Mouse (Mus musculus) megakaryocyte, adult 5-6 weeks (primary cell): ENCODE measurements at regions not wholly inside any gene's neighbourhood (a gene's known extent, or its start where the extent isn't known, plus 50 kb on each side); places are given as distances from the start of the nearest gene placed in this dataset.

ENCODE experiments used
- ATAC-seq: 2 replicates; pipeline ENCODE4 v1.8.0; 2016; ENCODE audit warnings: mild to moderate bottlenecking, inconsistent platforms; ENCODE audit not compliant: poor library complexity, severe bottlenecking

DNA sequence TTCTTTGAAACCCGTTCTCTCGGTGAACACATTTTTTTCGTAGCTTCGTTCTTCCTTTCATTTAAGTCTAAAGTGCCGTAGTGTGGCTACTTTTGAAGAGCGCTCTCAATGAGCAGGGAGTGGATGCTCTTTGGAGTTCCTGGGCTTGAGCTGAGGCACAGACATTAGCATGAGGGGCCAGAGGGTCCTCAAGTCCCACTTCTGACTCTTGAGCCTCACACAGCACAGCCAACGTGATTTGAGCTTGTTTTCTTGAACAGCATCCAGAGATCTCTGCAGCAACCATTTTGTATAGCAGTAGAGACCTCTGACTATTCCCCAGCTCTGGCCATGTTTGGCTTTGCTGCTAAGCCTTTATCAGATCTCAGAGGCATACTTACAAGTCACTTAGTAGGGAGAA lies 269.2 kb upstream of the Myt1l start:
- ATAC-seq, result no peak

GRCm38 (mm10) chr12:29274166-29274565 lies 254.0 kb upstream of the Myt1l start:
- ATAC-seq, result no peak

DNA sequence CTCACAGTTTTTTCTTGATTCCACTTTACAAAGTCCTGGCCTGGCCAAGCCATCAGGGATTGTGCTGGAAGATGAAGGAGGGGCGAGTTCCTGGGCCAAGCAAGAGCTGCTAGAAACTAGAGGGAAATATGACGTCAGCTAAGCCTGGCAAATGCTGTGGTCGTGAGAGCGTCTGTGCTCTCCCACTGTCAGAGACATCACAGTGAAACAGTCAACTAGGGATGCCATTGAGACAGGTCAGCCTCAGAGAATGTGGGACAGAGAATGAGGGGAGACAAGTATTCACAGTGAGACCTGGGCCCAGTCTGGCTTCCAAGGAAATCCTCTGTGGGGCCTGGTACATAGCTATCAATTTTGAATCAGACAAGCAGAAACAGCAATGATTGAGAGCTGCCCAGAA lies 252.5 kb upstream of the Myt1l start:
- ATAC-seq, result no peak

- no peak for ATAC-seq
Observed at GRCm38 (mm10) chr12:29279631-29280080, 248.5 kb upstream of the Myt1l start.

- ATAC-seq, result no peak
Observed at GRCm38 (mm10) chr12:29280081-29280788, 247.9 kb upstream of the Myt1l start.

DNA sequence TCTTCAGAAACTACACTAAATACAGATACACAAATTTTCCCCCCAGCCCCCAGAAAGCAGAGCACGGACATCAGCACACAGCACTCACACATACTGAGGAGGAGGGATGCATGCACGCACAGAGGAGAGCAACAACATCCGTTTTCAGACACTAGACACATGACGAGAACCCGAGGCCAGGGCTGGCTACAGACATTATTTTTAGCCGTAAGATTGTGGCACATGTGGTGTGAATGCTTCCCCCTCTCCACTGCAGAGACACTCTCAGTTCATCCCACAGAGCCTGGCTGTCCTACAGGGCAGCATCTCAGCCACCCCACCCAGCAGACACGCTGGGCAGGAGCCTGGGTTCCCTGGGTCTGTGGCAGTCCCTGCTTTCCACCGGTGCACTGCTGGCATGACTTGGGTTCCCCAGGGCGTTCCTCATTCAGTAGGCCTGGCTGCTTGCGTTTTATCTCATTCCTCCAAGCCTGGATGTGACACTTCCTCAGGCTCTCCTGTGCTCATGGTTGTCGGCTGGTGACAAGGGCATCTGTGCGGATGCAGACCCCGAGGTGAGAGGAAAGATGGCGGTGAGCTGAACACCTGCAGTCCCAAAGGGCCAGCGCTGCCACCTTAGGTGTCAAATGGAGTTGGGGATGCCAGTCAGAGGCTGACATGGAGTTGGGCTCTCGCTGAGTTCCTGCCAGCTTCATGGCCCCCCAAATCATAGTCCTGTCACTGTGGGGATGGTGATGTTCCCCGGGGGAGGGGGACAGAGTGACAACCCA lies 247.1 kb upstream of the Myt1l start:
- no peak for ATAC-seq

DNA sequence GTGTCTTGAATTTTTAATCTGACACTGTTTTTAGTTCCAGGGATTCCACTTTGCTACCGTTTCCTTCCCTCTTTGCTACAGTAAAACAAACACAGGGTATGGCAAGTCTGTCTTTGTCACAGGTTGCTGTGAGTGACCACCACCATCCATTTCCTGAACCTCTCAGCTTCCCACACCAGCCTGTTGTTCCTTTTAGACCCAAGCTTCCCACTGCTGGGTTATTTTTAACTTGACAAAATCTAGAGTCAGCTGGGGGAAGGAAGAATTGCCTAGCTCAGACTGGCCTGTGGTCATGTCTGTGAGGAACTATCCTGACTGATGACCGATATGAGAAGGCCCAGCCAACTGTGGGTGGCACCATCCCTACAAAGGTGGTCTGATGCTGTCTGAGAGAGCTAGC lies 239.4 kb upstream of the Myt1l start:
- ATAC-seq, result no peak

GRCm38 (mm10) chr12:29290591-29291351 lies 237.4 kb upstream of the Myt1l start:
- peak; percentile 100 for ATAC-seq

DNA sequence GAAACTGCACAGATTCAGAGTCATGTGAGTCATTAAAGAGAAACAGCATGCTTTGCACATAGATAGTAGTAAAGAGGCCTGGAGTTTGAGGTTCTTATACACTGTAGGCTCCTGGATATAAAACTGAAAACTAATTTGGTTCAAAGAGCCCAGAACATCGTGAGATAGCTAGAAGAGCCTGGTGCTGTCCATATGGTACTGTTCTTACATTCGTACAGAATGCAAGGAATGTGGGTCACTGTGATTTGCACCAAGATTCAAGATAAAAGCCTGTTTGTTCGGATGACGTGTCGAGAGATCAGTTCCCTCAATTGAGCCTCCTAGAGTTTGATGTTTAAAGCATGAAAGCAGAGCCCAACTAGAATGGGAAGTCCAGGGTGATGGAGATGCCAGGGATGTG lies 230.2 kb upstream of the Myt1l start:
- no peak for ATAC-seq

GRCm38 (mm10) chr12:29315636-29316035 lies 212.5 kb upstream of the Myt1l start:
- no peak for ATAC-seq

GRCm38 (mm10) chr12:29321468-29321867 lies 206.7 kb upstream of the Myt1l start:
- ATAC-seq, result no peak

- no peak for ATAC-seq
Observed at GRCm38 (mm10) chr12:29323534-29323933, 204.7 kb upstream of the Myt1l start.

- no peak for ATAC-seq
Observed at GRCm38 (mm10) chr12:29335839-29336469, 192.2 kb upstream of the Myt1l start.

- ATAC-seq, result no peak
Observed at GRCm38 (mm10) chr12:29337336-29337735, 190.8 kb upstream of the Myt1l start.

DNA sequence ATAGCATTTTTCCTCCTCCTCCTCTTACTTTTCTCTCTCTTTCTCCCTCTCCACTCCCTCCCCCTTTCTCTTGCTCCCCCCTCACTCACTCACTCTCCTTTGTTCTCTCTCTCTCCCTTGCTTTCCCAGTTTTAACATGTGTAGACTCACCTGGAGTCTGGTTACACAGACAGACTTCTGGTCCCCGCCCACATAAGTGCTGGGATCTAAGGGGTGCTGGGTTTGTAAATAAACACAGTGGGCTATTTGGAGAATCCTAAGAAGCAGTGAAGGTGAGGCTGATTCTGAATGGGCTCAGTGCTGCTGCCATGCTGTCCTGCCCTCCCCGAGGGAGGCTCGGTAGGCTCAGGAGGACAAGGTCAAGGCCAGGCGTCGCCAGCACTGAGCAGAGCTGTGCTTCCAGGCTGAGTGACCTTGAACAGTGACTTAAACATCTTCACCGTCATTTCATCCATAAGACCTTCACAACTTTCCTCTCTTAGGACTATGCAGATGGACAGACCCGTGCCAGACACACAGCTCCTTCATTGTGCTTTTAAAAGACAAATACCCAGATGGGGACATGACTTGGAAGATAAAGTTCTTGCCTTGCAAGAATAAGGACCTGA lies 186.7 kb upstream of the Myt1l start:
- no peak for ATAC-seq

DNA sequence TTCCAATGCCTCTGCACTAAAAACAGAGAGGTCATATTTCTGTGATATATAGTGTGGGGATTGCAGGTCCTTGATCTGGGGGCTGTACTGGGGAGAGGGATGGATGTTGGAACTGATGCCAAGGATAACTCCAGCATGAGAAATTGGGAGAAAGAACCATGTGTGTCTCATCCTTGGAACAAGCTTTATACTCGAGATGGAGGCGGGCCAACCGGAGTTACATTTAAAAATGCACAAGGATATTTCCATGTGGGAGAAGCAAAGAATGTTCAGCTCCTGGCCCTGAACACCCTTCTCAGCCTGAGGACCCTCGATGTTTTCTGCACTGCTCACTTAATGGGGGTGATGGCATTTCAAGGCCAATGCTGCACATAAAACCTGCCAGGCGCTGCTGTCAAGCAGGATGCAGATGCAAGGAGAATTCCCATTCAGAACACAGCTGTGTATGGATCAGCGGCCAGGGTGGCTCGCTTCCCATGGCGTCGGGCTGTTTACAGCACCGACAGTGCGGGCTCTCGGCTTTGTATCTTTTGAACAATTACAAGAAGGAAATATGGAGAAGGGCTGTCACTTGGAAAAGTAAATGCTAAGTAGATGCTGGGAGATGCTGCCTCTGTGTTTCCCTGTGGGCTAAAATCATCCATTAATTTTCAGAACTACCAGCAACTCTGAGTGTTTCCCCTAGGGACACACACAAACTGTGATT lies 184.9 kb upstream of the Myt1l start:
- ATAC-seq, result no peak

DNA sequence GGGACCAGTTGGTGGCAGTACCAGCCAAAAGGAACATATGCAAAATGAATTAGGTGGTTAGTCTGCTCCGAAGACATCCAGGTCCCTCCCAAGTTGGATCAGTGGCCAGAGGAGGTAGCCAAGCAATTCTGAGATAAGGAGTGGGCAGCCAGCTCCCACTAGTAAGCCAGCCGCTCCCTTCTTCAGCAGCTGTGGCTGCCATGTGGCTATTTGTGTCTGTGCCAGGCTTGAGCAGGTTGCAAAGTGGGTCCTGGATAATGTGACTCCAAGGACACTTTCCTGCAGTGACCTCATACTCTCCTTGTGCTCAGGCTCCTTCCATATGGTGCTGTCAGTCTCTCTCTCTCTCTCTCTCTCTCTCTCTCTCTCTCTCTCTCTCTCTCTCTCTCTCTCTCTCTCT lies 179.5 kb upstream of the Myt1l start:
- ATAC-seq, result no peak

GRCm38 (mm10) chr12:29349146-29349850 lies 178.9 kb upstream of the Myt1l start:
- ATAC-seq, result no peak

GRCm38 (mm10) chr12:29353777-29354496 lies 174.2 kb upstream of the Myt1l start:
- no peak for ATAC-seq
